Mouse (Mus musculus): ENCODE measurements around the gene Tlk2. TPM values are rescaled to one million over a fixed set of nuclear protein-coding genes. Genes with fewer than 3 reads are reported as not detected.

The Tlk2 gene
- polyA plus RNA-seq, 1 experiment: 16.9 TPM

- no peak overlapping the region for H3K4me3 ChIP-seq (ENCODE audit: insufficient read depth, poor library complexity, severe bottlenecking)
- no peak overlapping the region for H3ac ChIP-seq (ENCODE audit: control insufficient read depth, insufficient read length, low read depth)
- H3K36me3 ChIP-seq (ENCODE audit: control insufficient read depth, insufficient read depth): peaks cover 34% of the 10 kb centered on the region
- TF ChIP-seq USF1 (IDR thresholded peaks at IDR 0.05; ENCODE audit: low read depth): no peak
- no peak for TF ChIP-seq MYOG (IDR thresholded peaks at IDR 0.05; ENCODE audit: control insufficient read depth, extremely low read depth, insufficient read length)
- TF ChIP-seq MAX (IDR thresholded peaks at IDR 0.05): no peak
- no peak for TF ChIP-seq FOSL1 (IDR thresholded peaks at IDR 0.05; ENCODE audit: insufficient read depth, low read length, poor library complexity, severe bottlenecking)
- TF ChIP-seq CEBPB (IDR thresholded peaks at IDR 0.05; ENCODE audit: low read depth): no peak
- TF ChIP-seq CTCF (IDR thresholded peaks at IDR 0.05; ENCODE audit: control insufficient read depth, insufficient read depth, insufficient read length): no peak
- TF ChIP-seq MYOD1 (IDR thresholded peaks at IDR 0.05; ENCODE audit: control insufficient read depth, insufficient read length, low read depth): no peak
- H3K27me3 ChIP-seq (ENCODE audit: control insufficient read depth, insufficient read depth, insufficient read length): no peaks in the 10 kb centered on the region
- peaks cover 100% of the 10 kb centered on the region for H3K79me2 ChIP-seq (ENCODE audit: control insufficient read depth, insufficient read depth)
- peaks cover 92% of the 10 kb centered on the region for H3K79me3 ChIP-seq (ENCODE audit: low read depth)
These were observed 18.5 kb downstream of the Tlk2 start for GRCm38 (mm10) chr11:105196893-105197662.

- Histone ChIP-seq H3K79me2 (ENCODE audit: control insufficient read depth, insufficient read depth) (peaks cover 100% of the 10 kb centered on the region), H3K27me3 (ENCODE audit: control insufficient read depth, insufficient read depth, insufficient read length) (no peaks in the 10 kb centered on the region), H3K79me3 (ENCODE audit: low read depth) (peaks cover 92% of the 10 kb centered on the region), H3K4me3 (ENCODE audit: insufficient read depth, poor library complexity, severe bottlenecking) (no peak overlapping the region), H3ac (ENCODE audit: control insufficient read depth, insufficient read length, low read depth) (no peak overlapping the region), H3K36me3 (ENCODE audit: control insufficient read depth, insufficient read depth) (peaks cover 22% of the 10 kb centered on the region)
- TF ChIP-seq MYOG (IDR thresholded peaks at IDR 0.05; ENCODE audit: control insufficient read depth, extremely low read depth, insufficient read length) (no peak), FOSL1 (IDR thresholded peaks at IDR 0.05; ENCODE audit: insufficient read depth, low read length, poor library complexity, severe bottlenecking) (no peak), USF1 (IDR thresholded peaks at IDR 0.05; ENCODE audit: low read depth) (no peak), MAX (IDR thresholded peaks at IDR 0.05) (no peak), MYOD1 (IDR thresholded peaks at IDR 0.05; ENCODE audit: control insufficient read depth, insufficient read length, low read depth) (no peak), CEBPB (IDR thresholded peaks at IDR 0.05; ENCODE audit: low read depth) (no peak), CTCF (IDR thresholded peaks at IDR 0.05; ENCODE audit: control insufficient read depth, insufficient read depth, insufficient read length) (no peak)
These were observed 23.8 kb downstream of the Tlk2 start for GRCm38 (mm10) chr11:105202403-105202802.

GRCm38 (mm10) chr11:105210007-105210406 is 31.4 kb downstream of the Tlk2 start:
- Histone ChIP-seq H3K36me3 (ENCODE audit: control insufficient read depth, insufficient read depth) (peaks cover 54% of the 10 kb centered on the region), H3K27me3 (ENCODE audit: control insufficient read depth, insufficient read depth, insufficient read length) (no peaks in the 10 kb centered on the region)

GRCm38 (mm10) chr11:105214257-105214656 is 35.6 kb downstream of the Tlk2 start:
- Histone ChIP-seq H3ac (ENCODE audit: control insufficient read depth, insufficient read length, low read depth) (no peak overlapping the region), H3K36me3 (ENCODE audit: control insufficient read depth, insufficient read depth) (peaks cover 52% of the 10 kb centered on the region), H3K79me3 (ENCODE audit: low read depth) (peaks cover 39% of the 10 kb centered on the region), H3K27me3 (ENCODE audit: control insufficient read depth, insufficient read depth, insufficient read length) (no peaks in the 10 kb centered on the region), H3K79me2 (ENCODE audit: control insufficient read depth, insufficient read depth) (peaks cover 78% of the 10 kb centered on the region), H3K4me3 (ENCODE audit: insufficient read depth, poor library complexity, severe bottlenecking) (no peak overlapping the region)
- TF ChIP-seq CTCF (IDR thresholded peaks at IDR 0.05; ENCODE audit: control insufficient read depth, insufficient read depth, insufficient read length) (no peak), USF1 (IDR thresholded peaks at IDR 0.05; ENCODE audit: low read depth) (no peak), MYOD1 (IDR thresholded peaks at IDR 0.05; ENCODE audit: control insufficient read depth, insufficient read length, low read depth) (no peak), MAX (IDR thresholded peaks at IDR 0.05) (no peak), FOSL1 (IDR thresholded peaks at IDR 0.05; ENCODE audit: insufficient read depth, low read length, poor library complexity, severe bottlenecking) (no peak), CEBPB (IDR thresholded peaks at IDR 0.05; ENCODE audit: low read depth) (no peak), MYOG (IDR thresholded peaks at IDR 0.05; ENCODE audit: control insufficient read depth, extremely low read depth, insufficient read length) (no peak)

More at GRCm38 (mm10) chr11:105210007-105210406, 31.4 kb downstream of the Tlk2 start:
- Histone ChIP-seq H3ac (ENCODE audit: control insufficient read depth, insufficient read length, low read depth) (no peak overlapping the region), H3K79me2 (ENCODE audit: control insufficient read depth, insufficient read depth) (peaks cover 92% of the 10 kb centered on the region), H3K4me3 (ENCODE audit: insufficient read depth, poor library complexity, severe bottlenecking) (no peak overlapping the region), H3K79me3 (ENCODE audit: low read depth) (peaks cover 47% of the 10 kb centered on the region)
- TF ChIP-seq CEBPB (IDR thresholded peaks at IDR 0.05; ENCODE audit: low read depth): no peak
- no peak for TF ChIP-seq MAX (IDR thresholded peaks at IDR 0.05)
- TF ChIP-seq USF1 (IDR thresholded peaks at IDR 0.05; ENCODE audit: low read depth): no peak
- TF ChIP-seq MYOG (IDR thresholded peaks at IDR 0.05; ENCODE audit: control insufficient read depth, extremely low read depth, insufficient read length): no peak
- no peak for TF ChIP-seq MYOD1 (IDR thresholded peaks at IDR 0.05; ENCODE audit: control insufficient read depth, insufficient read length, low read depth)
- no peak for TF ChIP-seq CTCF (IDR thresholded peaks at IDR 0.05; ENCODE audit: control insufficient read depth, insufficient read depth, insufficient read length)
- TF ChIP-seq FOSL1 (IDR thresholded peaks at IDR 0.05; ENCODE audit: insufficient read depth, low read length, poor library complexity, severe bottlenecking): no peak

GRCm38 (mm10) chr11:105217771-105218170 is 39.2 kb downstream of the Tlk2 start:
- no peak for TF ChIP-seq FOSL1 (IDR thresholded peaks at IDR 0.05; ENCODE audit: insufficient read depth, low read length, poor library complexity, severe bottlenecking)
- TF ChIP-seq MYOG (IDR thresholded peaks at IDR 0.05; ENCODE audit: control insufficient read depth, extremely low read depth, insufficient read length): no peak
- no peak for TF ChIP-seq MYOD1 (IDR thresholded peaks at IDR 0.05; ENCODE audit: control insufficient read depth, insufficient read length, low read depth)
- TF ChIP-seq CEBPB (IDR thresholded peaks at IDR 0.05; ENCODE audit: low read depth): no peak
- TF ChIP-seq CTCF (IDR thresholded peaks at IDR 0.05; ENCODE audit: control insufficient read depth, insufficient read depth, insufficient read length): no peak
- TF ChIP-seq MAX (IDR thresholded peaks at IDR 0.05): no peak
- TF ChIP-seq USF1 (IDR thresholded peaks at IDR 0.05; ENCODE audit: low read depth): no peak
- H3K79me3 ChIP-seq (ENCODE audit: low read depth): peaks cover 30% of the 10 kb centered on the region

More at GRCm38 (mm10) chr11:105217771-105218170, 39.2 kb downstream of the Tlk2 start:
- H3K36me3 ChIP-seq (ENCODE audit: control insufficient read depth, insufficient read depth): peaks cover 55% of the 10 kb centered on the region
- no peaks in the 10 kb centered on the region for H3K27me3 ChIP-seq (ENCODE audit: control insufficient read depth, insufficient read depth, insufficient read length)
- peaks cover 69% of the 10 kb centered on the region for H3K79me2 ChIP-seq (ENCODE audit: control insufficient read depth, insufficient read depth)
- H3K4me3 ChIP-seq (ENCODE audit: insufficient read depth, poor library complexity, severe bottlenecking): no peak overlapping the region
- H3ac ChIP-seq (ENCODE audit: control insufficient read depth, insufficient read length, low read depth): no peak overlapping the region
